Mouse (Mus musculus) heart, adult 18-20 months (tissue): ENCODE measurements around the gene Mast4. TPM values are rescaled to one million over a fixed set of nuclear protein-coding genes. Genes with fewer than 3 reads are reported as not detected.

Experiments
- DNase-seq, 2 experiments: peaks; one replicate each; pipeline ENCODE4 v3.0.0; 2021 to 2022; ENCODE audit warnings: mixed read lengths in 1 of 2
- total RNA-seq, 2 experiments: library from RNA; stranded (reverse); gene quantifications; 2 replicates each; pipeline ENCODE4 v1.2.3; 2021

Mast4 gene
- total RNA-seq, 2 experiments from 2014 or later = 21.4 to 30.3 TPM

GRCm38 (mm10) chr13:102864840-102865239 lies 469.5 kb downstream of the Mast4 start:
- no peak for DNase-seq

DNA sequence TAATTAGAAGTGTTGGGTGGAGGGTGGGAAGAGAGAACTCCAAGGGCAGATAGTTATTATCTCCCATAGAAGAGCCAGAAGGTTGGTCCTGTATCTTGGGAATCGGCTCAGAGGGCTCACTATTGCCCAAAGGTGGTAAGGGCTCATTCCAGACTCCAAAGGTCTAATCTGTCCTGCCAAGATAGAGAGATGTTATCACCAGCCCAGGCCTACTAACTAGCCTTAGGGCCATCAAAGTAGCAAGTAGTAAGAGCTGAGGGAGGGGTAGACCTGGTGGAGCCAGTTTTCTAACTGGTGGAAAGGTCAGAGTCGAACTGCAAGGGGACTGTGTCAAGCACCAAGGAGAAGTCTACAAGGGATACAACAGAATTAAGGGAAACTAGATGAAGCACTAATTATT lies 470.2 kb downstream of the Mast4 start:
- no peak for DNase-seq

DNA sequence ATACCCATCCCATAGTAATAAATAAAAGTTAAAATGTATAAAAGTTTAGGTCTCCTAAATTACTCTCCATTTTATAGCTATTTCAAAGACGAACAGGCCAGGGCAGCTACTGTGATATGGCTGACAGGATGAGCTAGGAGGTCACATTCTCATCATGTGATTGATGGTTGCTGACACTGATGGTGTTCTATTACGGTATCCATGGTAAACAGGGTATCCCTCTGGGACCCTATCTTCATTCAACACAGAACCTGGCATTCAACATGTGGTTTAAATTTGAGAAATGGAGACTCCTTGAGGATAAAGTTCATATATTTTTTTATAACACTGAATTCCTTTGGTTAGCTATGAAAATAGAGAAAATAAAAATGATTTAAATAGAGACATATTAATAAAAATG lies 471.3 kb downstream of the Mast4 start:
- no peak for DNase-seq

GRCm38 (mm10) chr13:102862397-102862796 lies 471.9 kb downstream of the Mast4 start:
- DNase-seq = no peak

DNA sequence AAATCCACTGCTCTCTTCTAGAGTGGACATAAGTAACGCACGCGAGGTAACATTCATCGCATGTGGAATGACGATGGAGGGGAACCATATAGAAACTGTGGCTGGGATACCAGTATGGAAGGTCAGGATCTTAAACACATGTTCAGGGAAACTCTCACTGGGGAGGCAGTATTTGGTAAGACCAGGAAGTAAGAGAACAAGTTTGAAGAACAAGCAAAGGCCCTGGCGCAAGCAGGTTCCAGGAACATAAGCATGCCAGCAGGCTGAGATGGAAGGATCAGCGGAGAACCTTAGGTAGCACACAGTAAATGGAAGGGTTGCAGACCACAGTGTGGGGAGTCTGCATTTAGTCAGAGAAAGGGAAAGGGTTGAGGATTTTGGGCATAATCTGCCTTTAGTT lies 473.6 kb downstream of the Mast4 start:
- DNase-seq = no peak

GRCm38 (mm10) chr13:102860135-102860534 lies 474.2 kb downstream of the Mast4 start:
- no peak for DNase-seq

- no peak for DNase-seq
These were observed 476.8 kb downstream of the Mast4 start for GRCm38 (mm10) chr13:102857539-102857838.

DNA sequence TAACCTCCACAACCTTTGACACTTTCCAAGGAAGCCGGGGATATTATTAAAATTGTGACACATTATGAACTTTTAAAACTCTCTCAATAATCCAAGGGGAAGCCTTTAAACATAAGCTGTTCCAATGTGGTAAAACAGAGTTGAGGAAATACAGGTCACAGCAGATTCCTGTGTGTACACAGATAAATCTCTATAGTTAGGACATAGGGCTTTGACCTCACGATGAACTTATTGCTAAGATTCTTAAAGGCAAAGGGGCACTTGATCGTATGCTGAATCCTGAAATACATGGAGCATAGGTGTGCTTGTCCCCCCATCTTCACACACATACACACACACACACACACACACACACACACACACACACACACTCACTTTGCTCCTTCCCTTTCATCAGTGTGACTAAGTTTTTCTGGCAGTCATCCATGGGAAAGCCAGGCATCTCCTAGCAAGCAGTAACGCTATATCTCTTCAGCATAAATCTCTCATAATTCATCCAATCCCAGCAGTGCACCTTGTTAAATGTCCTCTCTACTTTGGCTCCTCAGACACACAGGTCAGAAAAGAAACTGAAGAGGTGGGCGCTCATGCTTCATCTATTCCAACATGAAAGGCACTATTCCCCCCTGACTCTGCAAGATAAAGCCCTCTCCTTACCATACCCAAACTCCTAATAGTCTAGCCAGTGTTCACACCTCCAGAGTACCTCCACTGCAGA lies 477.3 kb downstream of the Mast4 start:
- DNase-seq = no peak

- DNase-seq = no peak
These were observed 481.4 kb downstream of the Mast4 start for GRCm38 (mm10) chr13:102852865-102853264.

GRCm38 (mm10) chr13:102851253-102851652 lies 483.0 kb downstream of the Mast4 start:
- no peak for DNase-seq

GRCm38 (mm10) chr13:102850594-102850993 lies 483.7 kb downstream of the Mast4 start:
- DNase-seq = no peak

DNA sequence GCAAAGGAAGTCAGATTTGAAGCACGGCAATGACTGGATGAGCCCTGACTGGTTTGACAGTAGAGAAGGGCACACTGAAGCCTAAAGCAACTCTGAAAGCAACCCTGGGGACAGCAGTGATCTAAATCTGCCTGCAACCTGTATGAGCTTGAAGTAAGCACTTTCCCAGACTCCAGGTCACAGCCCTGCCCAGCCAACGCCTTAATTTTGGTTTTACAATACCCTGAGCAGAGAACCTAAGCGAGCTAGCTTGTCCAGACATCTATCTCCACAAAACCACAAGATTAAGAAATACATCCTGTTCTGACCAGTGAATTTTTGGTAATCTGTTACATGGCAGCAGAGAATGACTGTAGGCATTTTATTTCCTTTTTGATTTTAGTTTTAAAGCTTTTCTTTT lies 485.2 kb downstream of the Mast4 start:
- DNase-seq = no peak

DNA sequence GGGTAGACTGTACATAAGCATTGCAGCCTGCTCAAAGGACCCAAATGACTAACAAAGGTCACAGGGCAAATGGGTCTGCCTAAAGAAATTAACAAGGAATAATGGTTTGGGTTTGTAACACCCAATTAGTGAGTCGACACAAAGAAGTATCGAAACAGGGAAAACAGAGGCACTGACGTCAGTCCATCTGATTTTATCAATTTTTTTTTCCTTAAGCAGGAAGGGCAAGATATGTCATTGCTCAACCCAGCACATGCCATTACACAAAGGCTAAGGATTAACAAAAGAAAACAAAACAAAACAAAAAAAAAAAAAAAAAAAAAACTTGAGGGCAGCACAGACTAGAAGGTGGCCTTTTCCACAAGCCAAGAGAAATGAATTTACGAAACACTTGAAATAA lies 487.8 kb downstream of the Mast4 start:
- no peak for DNase-seq

- no peak for DNase-seq
These were observed 491.6 kb downstream of the Mast4 start for GRCm38 (mm10) chr13:102842715-102843114.

GRCm38 (mm10) chr13:102842237-102842636 lies 492.1 kb downstream of the Mast4 start:
- no peak for DNase-seq

GRCm38 (mm10) chr13:102839741-102840482 lies 494.4 kb downstream of the Mast4 start:
- peak in 1 of 2 experiments; percentile 42 for DNase-seq

GRCm38 (mm10) chr13:102837427-102837826 lies 496.9 kb downstream of the Mast4 start:
- no peak for DNase-seq

- no peak for DNase-seq
These were observed 499.0 kb downstream of the Mast4 start for GRCm38 (mm10) chr13:102835336-102835735.

- DNase-seq = no peak
These were observed 516.0 kb downstream of the Mast4 start for GRCm38 (mm10) chr13:102818287-102818686.

DNA sequence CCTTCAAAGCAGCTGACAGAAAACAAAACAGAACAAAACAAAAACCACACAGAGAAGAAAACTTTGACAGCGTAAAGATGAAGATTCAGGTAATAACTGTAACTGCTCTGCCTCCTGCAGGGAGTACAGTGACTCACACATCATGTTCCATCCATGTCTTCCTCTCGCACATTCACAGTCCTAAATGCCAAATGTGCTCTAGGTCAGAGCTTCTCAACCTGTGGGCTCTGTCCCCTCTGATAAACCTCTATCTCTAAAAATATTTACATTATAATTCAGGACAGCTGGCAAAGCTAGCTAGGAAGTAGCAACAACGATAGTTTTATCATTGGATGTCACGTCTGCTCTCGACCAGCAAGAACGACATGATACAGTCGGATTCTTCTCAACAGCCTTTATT lies 517.6 kb downstream of the Mast4 start:
- DNase-seq = no peak

DNA sequence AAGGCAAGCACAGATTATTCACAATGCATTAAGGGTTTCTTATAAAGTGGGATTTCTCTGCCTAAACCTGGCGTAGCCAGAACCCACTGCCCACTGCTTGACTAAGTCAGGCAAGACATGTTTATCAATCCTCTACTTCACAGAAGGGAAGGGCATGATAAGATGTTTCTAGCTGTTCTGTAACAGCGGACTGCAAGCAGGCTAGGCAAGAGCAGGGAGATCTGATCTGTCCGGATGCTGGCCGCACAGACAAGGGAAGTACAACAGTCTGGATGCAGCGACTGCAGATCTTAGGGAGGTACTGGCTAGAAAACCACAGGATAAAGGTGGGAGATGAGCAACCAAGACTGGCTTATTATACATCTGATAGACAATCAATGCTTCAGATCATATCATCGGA lies 519.1 kb downstream of the Mast4 start:
- DNase-seq = no peak

- peak; percentile 55 to 69 for DNase-seq
These were observed 523.0 kb downstream of the Mast4 start for GRCm38 (mm10) chr13:102811129-102811832.

- no peak for DNase-seq
These were observed 527.6 kb downstream of the Mast4 start for GRCm38 (mm10) chr13:102806652-102807051.
